Mouse (Mus musculus) thymus, postnatal 36 days (tissue): ENCODE measurements around the gene Nhlrc4.

Source experiments
- DNase-seq, 2 experiments: peaks; one replicate each; pipeline ENCODE4 v3.0.0; 2022; ENCODE audit warnings: mixed read lengths in 2 of 2

Gene Nhlrc4

DNA sequence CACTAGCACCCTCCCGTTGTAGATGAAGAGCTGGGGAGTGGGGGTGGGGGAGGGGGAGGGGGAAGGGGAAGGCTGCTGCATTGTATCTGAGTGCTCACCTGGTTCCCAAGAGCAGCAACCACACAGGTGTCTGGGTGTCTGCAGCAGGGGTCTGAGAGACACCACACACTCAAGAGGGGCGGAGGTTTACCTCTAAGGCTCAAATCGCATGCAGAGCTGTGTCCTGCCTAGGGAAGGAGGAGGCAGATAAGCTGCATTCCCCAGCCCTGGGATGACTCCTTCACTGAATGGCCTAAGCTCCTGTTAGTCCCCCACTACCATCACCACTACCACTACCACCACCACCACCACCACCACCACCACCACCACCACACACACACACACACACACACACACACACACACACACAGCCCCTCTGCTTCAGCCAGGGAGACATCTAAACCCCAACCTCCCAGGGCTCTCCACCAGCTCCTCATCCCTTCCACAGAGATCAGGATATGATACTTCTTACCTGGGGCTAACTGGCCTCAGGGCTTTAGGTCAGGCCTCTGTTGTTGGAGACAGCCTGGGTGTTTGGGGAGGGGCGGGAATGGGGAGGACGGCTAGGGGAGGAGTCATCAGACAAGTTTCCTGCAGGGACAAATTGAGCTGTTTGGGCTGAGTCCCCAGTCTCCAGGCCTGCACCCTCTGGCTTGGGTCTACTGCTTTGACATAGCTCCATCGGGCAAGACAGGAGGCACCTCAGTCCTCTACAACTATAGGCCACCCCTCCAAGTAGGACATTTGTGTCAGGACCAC, at the start of gene Nhlrc4, which contains the start of gene Pigq:
TSS of gene Nhlrc4 (minus strand) at position 596 of the 798 bp plus-strand sequence.
TSS of gene Pigq (minus strand) at position 571 of the 798 bp plus-strand sequence.
- DNase-seq = no peak

DNA sequence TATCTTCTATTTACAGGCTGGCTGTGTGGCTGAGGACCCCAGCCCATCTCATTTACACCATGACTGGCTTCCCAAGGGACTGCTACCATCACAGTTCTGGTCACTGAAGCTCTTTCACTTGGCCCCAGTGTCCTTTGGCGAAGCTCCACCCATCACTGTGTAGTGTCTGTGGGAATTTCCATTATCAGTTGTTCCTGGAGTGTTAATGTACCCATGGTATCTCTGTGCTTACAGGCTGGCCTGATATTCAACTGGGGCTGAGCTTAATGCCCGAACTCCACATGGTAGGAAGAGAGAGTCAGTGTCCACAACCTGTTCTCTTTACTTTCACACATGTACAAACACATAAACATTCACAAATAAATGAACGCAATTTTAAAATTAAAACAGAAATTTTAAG, 48.7 kb upstream of the Nhlrc4 start:
- no peak for DNase-seq

- DNase-seq = no peak
These were observed 47.5 kb upstream of the Nhlrc4 start for GRCm38 (mm10) chr17:25992274-25992673.

GRCm38 (mm10) chr17:25990331-25990730, 45.6 kb upstream of the Nhlrc4 start:
- no peak for DNase-seq

DNA sequence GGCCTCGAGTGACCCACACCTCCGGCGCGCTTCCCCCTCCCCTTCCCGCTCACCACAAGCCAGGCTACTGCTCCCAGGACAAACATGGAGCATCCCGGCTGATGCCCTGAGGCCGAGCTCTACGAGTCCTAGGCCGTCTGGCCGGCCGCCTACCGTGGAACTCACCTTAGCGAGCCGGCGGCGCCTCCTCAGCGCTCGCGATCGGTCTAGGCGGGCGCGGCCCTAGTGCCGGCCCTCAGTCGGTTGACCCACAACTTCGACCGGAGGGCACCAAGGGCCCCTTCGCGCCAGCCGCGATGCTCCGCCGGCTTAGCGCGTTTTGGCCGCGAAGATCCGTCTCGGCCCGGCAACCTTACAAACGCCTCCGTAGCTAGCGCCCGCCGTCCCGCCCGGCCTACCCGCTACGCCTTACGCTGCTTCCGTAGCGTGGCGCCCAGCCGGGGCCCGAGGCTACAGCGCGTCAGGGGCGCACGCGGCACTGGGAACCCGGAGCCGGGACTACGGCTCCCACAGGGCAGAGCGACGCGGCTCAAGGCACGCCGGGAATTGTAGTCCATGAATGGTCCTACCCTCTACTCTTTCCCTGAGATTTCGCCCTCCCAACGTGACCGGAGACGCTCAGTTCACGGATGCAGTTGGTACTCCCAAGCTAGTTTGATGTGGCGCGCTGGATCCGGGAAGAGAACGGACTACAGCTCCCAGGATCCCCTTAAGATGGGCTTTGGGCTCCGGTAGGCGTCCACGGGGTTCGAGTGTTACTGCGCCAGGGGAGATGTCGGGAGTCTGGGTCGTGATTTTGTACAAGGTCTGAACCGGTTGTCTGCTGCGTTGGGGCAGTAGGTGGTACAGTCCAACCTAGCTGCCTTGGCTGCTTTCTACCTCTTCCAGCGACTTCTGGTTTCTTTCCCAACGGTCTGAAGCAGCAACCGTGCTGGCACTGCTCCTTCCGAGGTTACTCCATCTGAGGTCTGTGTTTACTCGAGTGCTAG, 40.8 kb upstream of the Nhlrc4 start, which contains the start of gene Capn15:
TSS of gene Capn15 (minus strand) at position 491 of the 989 bp plus-strand sequence.
- DNase-seq = peak; percentile 87 to 92

- peak in 1 of 2 experiments; percentile 11 for DNase-seq
These were observed 40.0 kb upstream of the Nhlrc4 start for GRCm38 (mm10) chr17:25984556-25985305.

- DNase-seq = no peak
These were observed 39.3 kb upstream of the Nhlrc4 start for GRCm38 (mm10) chr17:25984066-25984465.

- no peak for DNase-seq
These were observed 38.2 kb upstream of the Nhlrc4 start for GRCm38 (mm10) chr17:25982913-25983312.

DNA sequence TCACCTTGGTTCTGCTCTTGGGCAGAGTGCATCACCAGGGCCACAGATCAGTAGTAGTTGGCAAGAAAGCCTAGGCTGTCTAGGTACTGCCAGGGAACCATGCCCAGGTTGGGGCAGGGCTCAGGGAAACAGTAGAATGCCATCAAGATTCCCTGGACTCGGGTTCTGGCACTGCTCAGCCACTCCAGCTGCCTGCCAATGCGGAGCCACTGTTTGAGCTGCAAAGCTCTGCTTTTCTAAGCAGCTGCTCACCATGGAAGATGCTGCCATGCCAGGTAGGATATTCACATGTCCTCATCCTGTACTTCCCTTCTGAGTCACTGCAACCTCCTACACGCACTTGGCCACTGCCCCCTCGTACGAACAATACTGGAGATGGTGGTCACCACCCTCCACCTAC, 36.1 kb upstream of the Nhlrc4 start:
- DNase-seq = no peak

DNA sequence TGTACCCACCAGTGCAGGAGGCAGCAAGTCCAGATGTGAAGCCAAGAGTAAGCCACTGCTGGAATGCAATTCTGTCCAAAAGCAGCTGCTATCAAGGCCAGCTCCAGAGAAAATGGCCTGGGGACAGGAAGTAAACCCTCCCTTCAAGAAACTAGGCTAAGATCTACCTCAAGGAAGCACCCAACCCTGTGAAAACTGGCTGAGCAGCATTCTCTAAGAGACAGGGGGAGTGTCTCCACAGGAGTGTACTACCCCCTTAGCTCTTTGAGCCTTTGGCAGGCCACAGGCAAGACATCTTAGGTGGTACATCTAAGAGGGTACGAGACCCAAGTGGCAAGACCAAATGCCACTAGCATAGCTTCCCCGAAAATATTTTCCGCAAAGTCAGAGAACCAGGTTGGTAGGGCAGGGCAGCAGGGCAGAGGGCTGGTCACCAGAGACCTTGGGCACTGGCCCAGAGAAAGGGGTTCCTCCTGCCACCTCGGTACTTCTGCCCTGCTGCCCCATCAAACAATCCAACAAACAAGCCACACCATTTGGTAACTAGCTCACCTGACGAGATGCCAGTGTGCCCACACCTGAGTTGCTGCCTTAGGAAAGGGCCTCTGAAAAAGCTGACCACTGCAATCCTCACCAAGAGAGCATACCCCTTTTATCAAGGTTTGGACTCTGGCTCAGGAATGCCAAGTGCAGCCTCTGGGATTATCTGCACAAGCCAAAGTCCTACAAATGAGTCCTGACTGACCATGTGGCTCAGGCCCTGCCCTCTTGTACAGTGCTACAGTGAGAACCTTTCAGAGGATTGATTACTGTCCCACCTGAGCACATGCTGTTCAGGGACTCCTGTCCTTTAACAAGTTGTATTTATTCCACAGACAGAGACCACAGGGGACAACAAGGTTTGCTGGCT, 35.3 kb upstream of the Nhlrc4 start:
- no peak for DNase-seq

DNA sequence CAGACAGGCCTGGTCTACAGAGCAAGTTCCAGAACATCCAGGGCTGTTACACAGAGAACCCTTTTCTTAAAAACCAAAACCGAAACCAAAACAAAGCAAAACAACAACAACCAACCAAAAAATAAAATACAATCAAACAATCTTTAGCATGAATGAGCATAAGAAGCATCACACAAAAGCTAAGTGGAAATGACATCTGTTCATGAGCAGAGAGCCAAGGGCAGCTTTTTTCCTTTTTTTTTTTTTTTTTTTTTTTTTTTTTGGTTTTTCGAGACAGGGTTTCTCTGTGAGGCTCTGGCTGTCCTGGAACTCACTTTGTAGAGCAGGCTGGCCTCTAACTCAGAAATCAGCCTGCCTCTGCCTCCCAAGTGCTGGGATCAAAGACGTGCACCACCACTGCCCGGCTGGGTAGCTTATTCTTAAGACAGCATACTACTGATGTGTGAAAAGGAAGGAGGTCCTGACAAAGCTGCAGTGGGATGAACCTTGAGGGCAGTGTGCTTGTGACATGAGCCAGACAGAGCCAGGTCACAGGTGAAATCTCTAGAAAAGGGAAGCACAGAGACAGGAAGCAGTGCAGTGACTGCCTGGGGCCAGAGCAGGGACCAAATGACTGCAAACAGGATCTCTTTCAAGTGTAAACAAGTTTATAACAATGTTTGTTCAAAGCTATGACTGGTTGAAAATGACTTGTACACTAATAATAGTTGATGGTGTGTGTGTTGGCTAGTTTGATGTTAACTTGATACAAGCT, 26.4 kb upstream of the Nhlrc4 start:
- no peak for DNase-seq

GRCm38 (mm10) chr17:25970448-25970847, 25.7 kb upstream of the Nhlrc4 start:
- no peak for DNase-seq

GRCm38 (mm10) chr17:25968176-25968575, 23.4 kb upstream of the Nhlrc4 start:
- no peak for DNase-seq

- DNase-seq = no peak
These were observed 22.9 kb upstream of the Nhlrc4 start for GRCm38 (mm10) chr17:25967652-25968051.

- no peak for DNase-seq
These were observed 19.5 kb upstream of the Nhlrc4 start for GRCm38 (mm10) chr17:25964271-25964670.

- DNase-seq = no peak
These were observed 17.7 kb upstream of the Nhlrc4 start for GRCm38 (mm10) chr17:25962413-25962905.

- DNase-seq = no peak
These were observed 16.8 kb upstream of the Nhlrc4 start for GRCm38 (mm10) chr17:25961566-25961965.

- no peak for DNase-seq
These were observed 15.1 kb upstream of the Nhlrc4 start for GRCm38 (mm10) chr17:25959630-25960467.

DNA sequence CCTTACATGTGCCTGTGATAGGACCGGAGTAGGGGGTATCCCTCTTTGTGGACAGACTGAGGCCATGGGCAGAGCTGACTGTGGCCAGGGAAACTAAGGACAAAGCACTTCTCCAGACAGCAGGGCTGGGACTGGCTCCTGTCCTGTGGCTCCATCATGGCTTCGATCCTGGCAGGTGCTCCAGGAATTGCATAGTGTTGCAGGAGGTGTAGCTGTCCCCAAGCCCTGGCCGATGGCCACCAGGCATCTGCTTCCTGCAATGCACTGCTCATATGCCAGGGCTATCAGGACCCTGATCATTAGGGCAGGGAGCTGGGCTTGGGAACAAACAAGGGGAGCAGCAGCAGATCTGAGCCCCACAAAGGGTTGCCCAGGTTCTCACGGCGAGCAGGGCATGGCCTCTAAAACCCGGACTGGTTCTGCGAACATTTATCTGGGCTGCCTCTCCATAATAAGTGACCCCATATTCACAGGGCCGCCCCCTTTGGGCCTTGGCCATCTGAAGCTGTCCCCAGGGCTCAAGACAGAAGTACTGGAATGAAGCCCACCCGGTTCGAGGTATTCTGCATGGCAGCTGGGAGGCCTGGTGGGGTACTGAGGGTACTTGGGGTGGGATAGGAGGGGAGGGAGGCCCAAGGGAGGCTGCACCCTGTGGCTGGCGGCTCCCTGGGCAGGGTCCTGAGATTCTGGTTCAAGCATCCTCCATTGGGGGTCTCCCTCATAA, 14.2 kb upstream of the Nhlrc4 start:
- no peak for DNase-seq
